Mouse (Mus musculus): ENCODE results near the gene Amer1.

Gene Amer1

DNA sequence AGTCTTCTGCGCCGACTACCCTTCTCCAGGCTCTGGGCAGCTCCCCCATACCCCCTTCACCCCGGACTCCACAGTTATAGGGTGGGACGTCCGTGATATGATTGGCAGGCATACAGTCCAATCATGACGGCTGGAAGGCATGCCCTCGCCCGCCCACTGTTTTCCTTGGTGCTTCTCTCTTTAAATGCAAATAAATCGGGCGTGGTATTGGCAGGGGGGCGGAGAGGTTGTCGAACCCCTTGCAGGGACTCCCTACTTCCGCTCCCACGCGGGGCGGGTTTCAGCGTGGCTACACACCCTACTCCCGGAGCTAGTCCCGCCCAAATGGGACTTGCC lies at the start of gene Amer1:
Amer1 (minus strand) TSS at position 97 of the 336 bp plus-strand sequence.
- DNase-seq (ENCODE audit: low spot score in 2 of 2) = peak; percentile 61 to 68

DNA sequence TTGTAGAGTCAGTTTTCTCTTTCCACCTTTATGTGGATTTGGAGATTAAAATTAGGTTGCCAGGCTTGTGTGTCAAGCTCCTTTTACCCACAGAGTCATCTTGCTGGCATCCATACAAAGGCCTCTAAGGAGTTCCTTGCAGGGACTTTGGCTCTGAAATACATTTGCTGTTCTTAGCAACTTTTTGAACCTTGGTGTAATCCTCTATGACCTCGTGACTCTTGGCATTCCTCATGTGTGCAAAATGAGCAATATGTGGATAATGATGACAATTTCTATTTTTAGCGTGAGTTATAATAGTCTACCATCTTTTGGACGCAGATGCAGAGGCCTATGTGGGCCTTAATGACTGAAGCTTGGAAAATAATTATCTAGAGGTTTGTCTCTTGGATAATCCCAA lies 12.5 kb upstream of the Amer1 start:
- DNase-seq (ENCODE audit: low spot score in 2 of 2) = no peak

GRCm38 (mm10) chrX:95445866-95446265 lies 1.2 kb upstream of the Amer1 start:
- no peak for DNase-seq (ENCODE audit: low spot score in 2 of 2)

- DNase-seq (ENCODE audit: low spot score in 2 of 2) = no peak
These were observed 469 bp upstream of the Amer1 start for GRCm38 (mm10) chrX:95445141-95445540.

DNA sequence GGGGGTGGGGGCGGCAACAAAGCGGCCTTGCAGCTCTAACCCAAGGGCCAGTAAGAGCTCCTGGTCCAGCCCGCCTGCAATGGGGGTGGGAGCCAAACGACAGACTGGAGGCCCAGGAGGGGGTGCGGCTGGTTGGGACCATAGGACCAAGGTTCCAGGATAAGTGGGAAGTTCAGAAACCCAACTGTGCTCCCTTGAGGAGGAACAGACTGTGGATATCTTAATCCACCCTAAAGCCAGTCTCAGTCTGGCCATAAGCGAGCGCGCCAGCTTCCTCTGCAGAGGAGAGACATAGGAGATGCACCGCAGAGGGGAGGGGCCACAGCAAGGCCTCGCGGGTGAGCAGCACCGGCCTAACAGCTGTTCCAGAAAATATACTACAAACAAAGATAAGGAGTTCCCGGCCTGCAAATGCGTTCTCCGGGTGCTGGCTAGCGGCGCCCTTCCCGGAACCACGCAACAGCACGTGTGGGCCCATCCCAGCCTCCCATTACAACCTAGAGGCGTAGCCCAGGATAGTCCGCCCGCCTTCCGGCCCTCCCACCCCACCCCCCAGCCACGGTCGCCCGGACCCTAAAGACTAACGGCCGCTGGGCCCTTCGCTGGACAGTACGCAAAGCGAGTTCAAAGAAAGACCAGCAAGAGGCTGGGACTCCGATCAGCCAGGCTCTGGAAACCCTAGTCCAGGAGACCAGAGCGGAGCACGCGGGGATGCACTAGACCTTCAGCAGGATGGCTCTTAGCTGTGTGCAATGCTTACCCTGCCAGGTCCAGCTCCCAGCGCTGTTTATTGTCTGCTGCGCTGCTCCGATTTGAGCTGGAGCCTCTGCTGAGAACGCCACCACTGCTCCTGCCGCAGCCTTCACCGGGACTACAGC lies 535 bp downstream of the Amer1 start:
- no peak for DNase-seq (ENCODE audit: low spot score in 2 of 2)

GRCm38 (mm10) chrX:95443390-95443789 lies 1.3 kb downstream of the Amer1 start:
- no peak for DNase-seq (ENCODE audit: low spot score in 2 of 2)

DNA sequence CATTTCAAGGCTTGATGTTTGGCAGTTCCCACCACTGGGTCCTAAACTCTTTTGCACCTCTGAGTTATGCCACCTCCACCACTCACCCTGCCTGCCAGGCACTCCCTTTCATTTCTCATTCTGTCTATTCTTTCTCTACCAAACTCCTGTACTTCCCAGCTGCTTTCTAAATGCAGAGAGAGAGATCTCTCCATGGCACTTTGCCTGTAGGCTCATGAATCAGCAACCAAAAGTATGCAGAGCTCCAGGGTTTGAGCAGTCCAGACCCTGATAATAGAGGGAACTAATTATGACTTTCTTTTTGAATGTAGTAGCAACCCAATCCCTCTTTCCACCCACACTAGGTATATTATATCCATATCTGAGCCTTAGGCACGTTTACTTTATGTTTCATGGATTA lies 2.4 kb downstream of the Amer1 start:
- DNase-seq (ENCODE audit: low spot score in 2 of 2) = no peak

DNA sequence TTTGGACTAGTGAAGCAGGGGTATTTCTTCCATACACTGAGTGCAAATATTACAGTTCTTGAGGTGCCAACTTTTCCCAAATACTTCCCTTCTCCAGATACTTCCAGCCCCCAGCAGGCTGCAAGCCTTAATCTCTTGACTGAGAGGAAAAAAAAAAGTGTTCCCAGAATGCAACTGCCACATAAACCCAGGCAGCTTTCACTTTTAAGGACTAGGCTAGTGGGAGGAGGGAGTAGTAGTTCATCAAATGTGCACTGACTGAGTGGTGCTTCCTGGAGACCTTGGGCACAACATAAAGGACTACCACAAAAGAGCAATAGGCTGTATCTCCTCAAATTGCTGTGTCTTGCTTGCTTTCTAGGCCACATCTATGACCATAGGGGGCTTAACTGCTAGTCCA lies 3.4 kb downstream of the Amer1 start:
- DNase-seq (ENCODE audit: low spot score in 2 of 2) = no peak

- DNase-seq (ENCODE audit: low spot score in 2 of 2) = no peak
These were observed 6.2 kb downstream of the Amer1 start for GRCm38 (mm10) chrX:95438491-95438890.

DNA sequence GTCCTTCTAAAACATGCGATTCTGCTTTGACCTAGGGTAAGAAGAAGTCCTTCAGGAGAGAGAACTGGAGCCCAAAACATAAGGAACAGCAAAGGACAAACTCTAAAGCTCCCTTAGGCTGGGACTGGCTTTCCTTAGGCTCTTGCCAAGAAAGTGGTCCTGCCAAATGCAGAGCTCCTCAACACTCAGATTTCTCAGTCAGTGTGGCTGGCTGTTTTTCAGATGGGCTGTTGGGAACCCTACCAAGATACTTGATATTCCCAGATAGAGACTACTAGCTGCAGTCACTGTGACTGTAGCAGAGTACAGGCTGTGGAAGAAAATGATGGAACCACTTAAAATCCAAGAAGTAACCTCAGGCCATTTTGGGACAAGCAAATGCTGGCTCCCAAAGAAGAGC lies 7.4 kb downstream of the Amer1 start:
- no peak for DNase-seq (ENCODE audit: low spot score in 2 of 2)

- DNase-seq (ENCODE audit: low spot score in 2 of 2) = no peak
These were observed 71.6 kb downstream of the Amer1 start for GRCm38 (mm10) chrX:95373101-95373500.
